Mouse (Mus musculus) MEL (cell line): ENCODE results near the gene Pigq. TPM values are rescaled to one million over a fixed set of nuclear protein-coding genes. Genes with fewer than 3 reads are reported as not detected.

Source experiments
- DNase-seq: peaks from one replicate; pipeline ENCODE4 v3.0.0; 2011; ENCODE audit warnings: low read depth, low spot score
- H3K27ac ChIP-seq: 2 replicates; pipeline ENCODE4 v1.5.1; 2012; ENCODE audit warnings: low read depth, mild to moderate bottlenecking, control low read depth, low read length, moderate library complexity; ENCODE audit not compliant: control insufficient read depth
- H3K27me3 ChIP-seq, 2 experiments: fragments of 150-350 bp in 1 of 2; sonication (generic) in 1 of 2; 2 replicates each; pipeline ENCODE4 v1.6.1; 2012; ENCODE audit warnings: low read length in 2 of 2, mild to moderate bottlenecking in 2 of 2, improper control_type of control experiment in 1 of 2, moderate library complexity in 1 of 2; ENCODE audit not compliant: insufficient read depth in 2 of 2, control insufficient read depth in 1 of 2
- H3K36me3 ChIP-seq, 2 experiments: 2 replicates each; pipeline ENCODE4 v1.6.1; 2012 to 2014; ENCODE audit warnings: low read length in 2 of 2, improper control_type of control experiment in 1 of 2, inconsistent platforms in 1 of 2, mild to moderate bottlenecking in 1 of 2; ENCODE audit not compliant: insufficient read depth in 2 of 2, control insufficient read depth in 1 of 2
- H3K4me1 ChIP-seq, 2 experiments: fragments of 150-350 bp in 1 of 2; sonication (generic) in 1 of 2; 2 replicates each; pipeline ENCODE4 v1.6.1; 2012; ENCODE audit warnings: low read length in 2 of 2, improper control_type of control experiment in 1 of 2, mild to moderate bottlenecking in 1 of 2; ENCODE audit not compliant: insufficient read depth in 2 of 2, control insufficient read depth in 1 of 2
- H3K4me3 ChIP-seq, 2 experiments: fragments of 150-350 bp in 1 of 2; sonication (generic) in 1 of 2; 2 replicates each; pipeline ENCODE4 v1.5.1; 2012; ENCODE audit warnings: low read depth in 2 of 2, low read length in 2 of 2, mild to moderate bottlenecking in 2 of 2, moderate library complexity in 2 of 2, control low read depth in 1 of 2, improper control_type of control experiment in 1 of 2; ENCODE audit not compliant: control insufficient read depth in 1 of 2, insufficient read depth in 1 of 2
- H3K79me2 ChIP-seq: 2 replicates; pipeline ENCODE4 v1.6.1; 2012; ENCODE audit warnings: mild to moderate bottlenecking, low read length, moderate library complexity; ENCODE audit not compliant: control insufficient read depth, poor library complexity, insufficient read depth
- H3K9ac ChIP-seq: 2 replicates; pipeline ENCODE4 v1.6.1; 2012; ENCODE audit warnings: low read depth, mild to moderate bottlenecking, control low read depth, low read length, moderate library complexity; ENCODE audit not compliant: control insufficient read depth, poor library complexity, severe bottlenecking
- H3K9me3 ChIP-seq: fragments of 150-350 bp; sonication (generic); replicated peaks from 2 replicates; pipeline ENCODE4 v1.6.1; 2012; ENCODE audit warnings: mild to moderate bottlenecking, low read length, improper control_type of control experiment, moderate library complexity; ENCODE audit not compliant: insufficient read depth
- BHLHE40 ChIP-seq: IDR thresholded peaks from 2 replicates; pipeline ENCODE4 v1.6.1; 2012; ENCODE audit warnings: low read depth, mild to moderate bottlenecking, inconsistent platforms, low read length, improper control_type of control experiment, borderline replicate concordance
- CHD1 ChIP-seq: IDR thresholded peaks from 2 replicates; pipeline ENCODE4 v1.6.1; 2012; ENCODE audit warnings: low read depth, mild to moderate bottlenecking, inconsistent platforms, low read length, improper control_type of control experiment
- CTCF ChIP-seq, 3 experiments: IDR thresholded peaks in 2 of 3; conservative IDR thresholded peaks in 1 of 3; 2 replicates each; pipeline ENCODE4 v1.5.1; 2011 to 2012; ENCODE audit warnings: low read length in 3 of 3, low read depth in 2 of 3, mild to moderate bottlenecking in 2 of 3, improper control_type of control experiment in 1 of 3, inconsistent platforms in 1 of 3, mixed read lengths in 1 of 3, moderate library complexity in 1 of 3; ENCODE audit not compliant: control insufficient read depth in 1 of 3, insufficient read depth in 1 of 3, poor library complexity in 1 of 3, severe bottlenecking in 1 of 3
- E2F4 ChIP-seq: IDR thresholded peaks from 2 replicates; pipeline ENCODE4 v1.6.1; 2011; ENCODE audit warnings: low read depth, low read length, improper control_type of control experiment, borderline replicate concordance
- ELF1 ChIP-seq: IDR thresholded peaks from 2 replicates; pipeline ENCODE4 v1.6.1; 2014; ENCODE audit warnings: low read depth, mild to moderate bottlenecking, inconsistent platforms, low read length, improper control_type of control experiment, moderate library complexity
- GATA1 ChIP-seq: IDR thresholded peaks from 2 replicates; pipeline ENCODE4 v1.6.1; 2011; ENCODE audit warnings: low read depth, low read length, improper control_type of control experiment
- MAZ ChIP-seq: IDR thresholded peaks from 2 replicates; pipeline ENCODE4 v1.6.1; 2012; ENCODE audit warnings: low read depth, mild to moderate bottlenecking, inconsistent platforms, low read length, improper control_type of control experiment
- MEF2A ChIP-seq: IDR thresholded peaks from 2 replicates; pipeline ENCODE4 v1.6.1; 2014; ENCODE audit warnings: low read depth, mild to moderate bottlenecking, inconsistent platforms, low read length, improper control_type of control experiment; ENCODE audit not compliant: poor library complexity, insufficient replicate concordance, severe bottlenecking; ENCODE audit errors: extremely low read depth
- MXI1 ChIP-seq: IDR thresholded peaks from 2 replicates; pipeline ENCODE4 v1.6.1; 2011; ENCODE audit warnings: mild to moderate bottlenecking, low read depth, low read length, improper control_type of control experiment
- MYB ChIP-seq: IDR thresholded peaks from 2 replicates; pipeline ENCODE4 v1.6.1; 2011; ENCODE audit warnings: mild to moderate bottlenecking, low read depth, low read length, improper control_type of control experiment
- MYC ChIP-seq: IDR thresholded peaks from 2 replicates; pipeline ENCODE4 v1.6.1; 2011; ENCODE audit warnings: low read depth, mild to moderate bottlenecking, low read length, improper control_type of control experiment, moderate library complexity
- POLR2A ChIP-seq, 2 experiments: IDR thresholded peaks; 2 replicates each; pipeline ENCODE4 v1.6.1; 2011 to 2012; ENCODE audit warnings: low read length in 2 of 2, mild to moderate bottlenecking in 2 of 2, control low read depth in 1 of 2, improper control_type of control experiment in 1 of 2, low read depth in 1 of 2, moderate library complexity in 1 of 2; ENCODE audit not compliant: control insufficient read depth in 1 of 2, insufficient read depth in 1 of 2, poor library complexity in 1 of 2
- POLR2AphosphoS2 ChIP-seq: IDR thresholded peaks from 2 replicates; pipeline ENCODE4 v1.6.1; 2011; ENCODE audit warnings: low read length, improper control_type of control experiment
- RAD21 ChIP-seq: IDR thresholded peaks from 2 replicates; pipeline ENCODE4 v1.6.1; 2011; ENCODE audit warnings: mild to moderate bottlenecking, low read depth, low read length, improper control_type of control experiment
- RCOR1 ChIP-seq: IDR thresholded peaks from 2 replicates; pipeline ENCODE4 v1.6.1; 2012; ENCODE audit warnings: low read depth, mild to moderate bottlenecking, inconsistent platforms, low read length, improper control_type of control experiment
- SMC3 ChIP-seq: IDR thresholded peaks from 2 replicates; pipeline ENCODE4 v1.6.1; 2011; ENCODE audit warnings: low read depth, low read length, improper control_type of control experiment
- TAL1 ChIP-seq: IDR thresholded peaks from 2 replicates; pipeline ENCODE4 v1.6.1; 2012; ENCODE audit warnings: mild to moderate bottlenecking, inconsistent platforms, low read length, moderate library complexity, mixed read lengths
- TCF12 ChIP-seq: IDR thresholded peaks from 2 replicates; pipeline ENCODE4 v1.6.1; 2014; ENCODE audit warnings: low read depth, mild to moderate bottlenecking, inconsistent platforms, low read length, improper control_type of control experiment, moderate library complexity
- ZC3H11A ChIP-seq: IDR thresholded peaks from 2 replicates; pipeline ENCODE4 v1.6.1; 2012; ENCODE audit warnings: low read depth, mild to moderate bottlenecking, inconsistent platforms, low read length, improper control_type of control experiment
- ZMIZ1 ChIP-seq: IDR thresholded peaks from 2 replicates; pipeline ENCODE4 v1.6.1; 2012; ENCODE audit warnings: low read depth, mild to moderate bottlenecking, inconsistent platforms, low read length, improper control_type of control experiment, moderate library complexity
- polyA plus RNA-seq, 2 experiments: library from polyadenylated mRNA; stranded (reverse) in 1 of 2; unstranded in 1 of 2; fragments of >175 nt in 1 of 2; fragments of >200 nt in 1 of 2; gene quantifications; 2 replicates each; pipeline versions ENCODE4 v1.2.1 to v1.2.4; 2012; ENCODE audit warnings: low replicate concordance in 2 of 2, low read depth in 1 of 2; ENCODE audit not compliant: insufficient read length in 2 of 2, insufficient read depth in 1 of 2, missing spikeins in 1 of 2
- total RNA-seq: library from RNA; depleted of rRNA; stranded (reverse); fragments of 300-350 nt; gene quantifications from 2 replicates; pipeline ENCODE4 v1.2.3, GENCODE M21; 2012

The Pigq gene
- total and polyA plus RNA-seq, 3 experiments, result 67.8 to 825 (median 193) TPM

DNA sequence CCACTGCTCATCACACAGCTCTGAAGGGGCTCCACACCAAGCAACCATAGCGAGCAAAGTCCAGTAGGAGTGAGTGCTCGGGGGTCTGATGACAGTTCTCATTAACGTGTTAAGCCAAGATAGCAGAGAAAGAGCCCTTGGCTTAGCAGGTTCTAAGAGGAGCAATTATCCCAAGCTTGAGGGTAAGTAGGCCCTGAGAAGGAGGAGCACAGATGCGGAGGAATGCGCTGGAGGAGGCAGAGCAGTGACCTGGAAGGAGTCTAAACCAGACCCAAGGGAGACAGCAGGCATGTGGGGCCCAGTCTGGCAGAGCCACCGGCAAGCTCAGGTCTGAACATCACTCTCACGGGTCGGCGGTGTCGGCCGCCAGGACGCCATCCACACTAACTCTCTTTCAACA, 48.8 kb downstream of the Pigq start:
- no peak for DNase-seq
- Histone ChIP-seq H3K27ac (no peak overlapping the region), H3K9me3 (no peaks in the 10 kb centered on the region), H3K4me3 (no peak overlapping the region), H3K27me3 (no peaks in the 10 kb centered on the region), H3K36me3 (peaks cover 0 to under 1% of the 10 kb centered on the region in 2 experiments; a peak in 1 of 4 replicates), H3K9ac (no peak overlapping the region), H3K4me1 (no peaks in the 10 kb centered on the region), H3K79me2 (peaks cover 2% of the 10 kb centered on the region; the same call in 1 of the 2 replicates)
- no peak for TF ChIP-seq TAL1
- TF ChIP-seq ZC3H11A, result no peak
- TF ChIP-seq MYB, result no peak
- no peak for TF ChIP-seq MEF2A
- TF ChIP-seq POLR2AphosphoS2, result no peak
- no peak for TF ChIP-seq CHD1
- TF ChIP-seq MXI1, result no peak
- TF ChIP-seq RAD21, result no peak
- no peak for TF ChIP-seq RCOR1
- no peak for TF ChIP-seq TCF12
- TF ChIP-seq CTCF (IDR thresholded peaks at IDR 0.05 in 2 of 3, conservative IDR thresholded peaks at IDR 0.05 in 1 of 3; ENCODE audit: control insufficient read depth in 1 of 3, insufficient read depth in 1 of 3, low read depth in 2 of 3, low read length in 3 of 3, poor library complexity in 1 of 3, severe bottlenecking in 1 of 3), result no peak
- no peak for TF ChIP-seq E2F4

DNA sequence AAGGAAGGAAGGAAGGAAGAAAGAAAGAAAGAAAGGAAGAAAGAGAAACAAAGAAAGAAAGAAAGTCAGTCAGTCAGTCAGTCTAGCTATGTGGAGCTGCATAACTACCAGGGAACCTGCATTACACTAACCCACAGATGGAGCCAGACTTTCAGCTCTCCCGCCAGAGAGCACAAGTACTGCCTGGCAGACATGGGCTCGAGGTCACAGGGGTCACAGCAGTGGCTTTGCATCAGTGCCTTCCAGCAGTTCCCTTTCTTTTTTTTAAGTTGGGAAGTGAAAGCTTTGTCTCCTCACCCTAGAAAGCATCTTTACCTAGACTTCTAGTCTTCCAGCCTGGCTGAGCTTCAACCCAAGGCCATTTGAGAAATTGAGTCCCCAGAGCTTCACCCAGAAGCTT, 49.3 kb downstream of the Pigq start:
- no peaks in the 10 kb centered on the region for H3K36me3 ChIP-seq
- H3K4me3 ChIP-seq, result no peak overlapping the region
- H3K9me3 ChIP-seq, result no peaks in the 10 kb centered on the region
- H3K27ac ChIP-seq, result no peak overlapping the region
- no peaks in the 10 kb centered on the region for H3K4me1 ChIP-seq
- peaks cover 2% of the 10 kb centered on the region; the same call in 1 of the 2 replicates for H3K79me2 ChIP-seq
- DNase-seq, result no peak
- no peak overlapping the region for H3K9ac ChIP-seq
- no peaks in the 10 kb centered on the region for H3K27me3 ChIP-seq
- TF ChIP-seq BHLHE40 (no peak), ZMIZ1 (no peak), MYB (no peak), SMC3 (no peak), MEF2A (no peak), GATA1 (no peak), TAL1 (no peak), ELF1 (no peak), CTCF (IDR thresholded peaks at IDR 0.05 in 2 of 3, conservative IDR thresholded peaks at IDR 0.05 in 1 of 3; ENCODE audit: control insufficient read depth in 1 of 3, insufficient read depth in 1 of 3, low read depth in 2 of 3, low read length in 3 of 3, poor library complexity in 1 of 3, severe bottlenecking in 1 of 3) (no peak), POLR2A (IDR thresholded peaks at IDR 0.05; ENCODE audit: control insufficient read depth in 1 of 2, insufficient read depth in 1 of 2, low read depth in 1 of 2, low read length in 2 of 2, poor library complexity in 1 of 2) (no peak), MXI1 (no peak), MAZ (no peak), MYC (no peak)
